Comparison of ENCODE assay signal across 11 mouse cellular contexts in genomic region chr11:78782326-78782725, GRCm38 (mm10).
"Had no signal": no experiment of that assay in that cellular context is flagged by ENCODE, and none has a peak within 500 bp of the region (broad histone marks: within the 10 kb centered on the region; RNA-seq: fewer than 3 reads in every experiment).

No protein-coding gene starts in this region.

- ATAC-seq: intestine, embryonic 15.5 days had no signal

- H3K4me1 ChIP-seq: limb, embryonic 13.5 days had no signal

- H3K9me3 ChIP-seq: intestine, embryonic 15.5 days; limb, embryonic 13.5 days; midbrain, embryonic 12.5 days; neural tube, embryonic 12.5 days had no signal

- H3K4me3 ChIP-seq: intestine, embryonic 15.5 days; limb, embryonic 13.5 days; midbrain, embryonic 12.5 days; neural tube, embryonic 12.5 days had no signal

- H3K27me3 ChIP-seq: intestine, embryonic 15.5 days; limb, embryonic 13.5 days; neural tube, embryonic 12.5 days had no signal

- DNase-seq: kidney, adult 18-20 months; kidney, postnatal 10 days; kidney, postnatal 4 days; left cerebral cortex, postnatal 4 days; lung, adult 18-20 months; right cerebral cortex, postnatal 4 days; spleen, adult 18-20 months had no signal

- H3K36me3 ChIP-seq: intestine, embryonic 15.5 days; limb, embryonic 13.5 days; midbrain, embryonic 12.5 days; neural tube, embryonic 12.5 days had no signal
